Mouse (Mus musculus): Measurements from ENCODE around the gene Car15. TPM values are rescaled to one million over a fixed set of nuclear protein-coding genes. Genes with fewer than 3 reads are reported as not detected.

Gene Car15
- polyA plus RNA-seq, 1 experiment, result 0.66 TPM

GRCm38 (mm10) chr16:17857157-17857556 is 19.0 kb upstream of the Car15 start:
- H3K79me3 ChIP-seq (ENCODE audit: low read depth), result no peaks in the 10 kb centered on the region
- no peaks in the 10 kb centered on the region for H3K27me3 ChIP-seq (ENCODE audit: control insufficient read depth, insufficient read depth, insufficient read length)
- no peak overlapping the region for H3ac ChIP-seq (ENCODE audit: control insufficient read depth, insufficient read length, low read depth)
- H3K79me2 ChIP-seq (ENCODE audit: control insufficient read depth, insufficient read depth), result peaks cover 2% of the 10 kb centered on the region
- TF ChIP-seq USF1 (IDR thresholded peaks at IDR 0.05; ENCODE audit: low read depth) (no peak), MYOG (IDR thresholded peaks at IDR 0.05; ENCODE audit: control insufficient read depth, extremely low read depth, insufficient read length) (no peak), CTCF (IDR thresholded peaks at IDR 0.05; ENCODE audit: control insufficient read depth, insufficient read depth, insufficient read length) (no peak), FOSL1 (IDR thresholded peaks at IDR 0.05; ENCODE audit: insufficient read depth, low read length, poor library complexity, severe bottlenecking) (no peak), MAX (IDR thresholded peaks at IDR 0.05) (no peak), CEBPB (IDR thresholded peaks at IDR 0.05; ENCODE audit: low read depth) (no peak), MYOD1 (IDR thresholded peaks at IDR 0.05; ENCODE audit: control insufficient read depth, insufficient read length, low read depth) (no peak)
- no peak overlapping the region for H3K4me3 ChIP-seq (ENCODE audit: insufficient read depth, poor library complexity, severe bottlenecking)
- peaks cover 68% of the 10 kb centered on the region for H3K36me3 ChIP-seq (ENCODE audit: control insufficient read depth, insufficient read depth)

DNA sequence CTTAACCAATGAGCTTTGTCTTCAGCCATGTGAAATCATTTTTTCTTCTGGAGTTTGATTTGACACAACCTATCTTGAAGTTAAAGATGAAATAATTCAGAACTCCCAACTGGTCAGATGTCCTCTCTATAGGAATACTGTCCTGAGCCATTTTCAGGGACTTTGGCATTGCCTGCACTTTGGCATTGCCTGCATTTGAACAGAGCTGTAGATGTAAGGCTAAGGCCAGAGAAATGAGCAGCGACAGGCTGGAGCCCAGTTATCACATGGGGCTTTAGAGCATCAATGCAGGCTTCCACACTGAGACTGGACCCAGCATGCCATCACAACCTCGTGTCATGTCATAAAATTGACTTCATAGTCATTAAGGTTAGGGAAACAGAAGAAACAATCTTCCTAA is 15.1 kb upstream of the Car15 start:
- H3K27me3 ChIP-seq (ENCODE audit: control insufficient read depth, insufficient read depth, insufficient read length), result no peaks in the 10 kb centered on the region
- no peaks in the 10 kb centered on the region for H3K79me3 ChIP-seq (ENCODE audit: low read depth)
- H3K36me3 ChIP-seq (ENCODE audit: control insufficient read depth, insufficient read depth), result peaks cover 76% of the 10 kb centered on the region
- no peak for TF ChIP-seq FOSL1 (IDR thresholded peaks at IDR 0.05; ENCODE audit: insufficient read depth, low read length, poor library complexity, severe bottlenecking)
- TF ChIP-seq CEBPB (IDR thresholded peaks at IDR 0.05; ENCODE audit: low read depth), result no peak
- TF ChIP-seq USF1 (IDR thresholded peaks at IDR 0.05; ENCODE audit: low read depth), result no peak
- TF ChIP-seq MYOG (IDR thresholded peaks at IDR 0.05; ENCODE audit: control insufficient read depth, extremely low read depth, insufficient read length), result no peak
- no peak for TF ChIP-seq CTCF (IDR thresholded peaks at IDR 0.05; ENCODE audit: control insufficient read depth, insufficient read depth, insufficient read length)
- no peak for TF ChIP-seq MAX (IDR thresholded peaks at IDR 0.05)
- no peak for TF ChIP-seq MYOD1 (IDR thresholded peaks at IDR 0.05; ENCODE audit: control insufficient read depth, insufficient read length, low read depth)
- H3K79me2 ChIP-seq (ENCODE audit: control insufficient read depth, insufficient read depth), result no peaks in the 10 kb centered on the region
- H3ac ChIP-seq (ENCODE audit: control insufficient read depth, insufficient read length, low read depth), result no peak overlapping the region
- H3K4me3 ChIP-seq (ENCODE audit: insufficient read depth, poor library complexity, severe bottlenecking), result no peak overlapping the region

- no peak overlapping the region for H3ac ChIP-seq (ENCODE audit: control insufficient read depth, insufficient read length, low read depth)
- no peaks in the 10 kb centered on the region for H3K27me3 ChIP-seq (ENCODE audit: control insufficient read depth, insufficient read depth, insufficient read length)
- H3K36me3 ChIP-seq (ENCODE audit: control insufficient read depth, insufficient read depth), result peaks cover 74% of the 10 kb centered on the region
- no peaks in the 10 kb centered on the region for H3K79me3 ChIP-seq (ENCODE audit: low read depth)
- H3K79me2 ChIP-seq (ENCODE audit: control insufficient read depth, insufficient read depth), result no peaks in the 10 kb centered on the region
- H3K4me3 ChIP-seq (ENCODE audit: insufficient read depth, poor library complexity, severe bottlenecking), result no peak overlapping the region
- TF ChIP-seq MYOD1 (IDR thresholded peaks at IDR 0.05; ENCODE audit: control insufficient read depth, insufficient read length, low read depth) (no peak), CEBPB (IDR thresholded peaks at IDR 0.05; ENCODE audit: low read depth) (no peak), MAX (IDR thresholded peaks at IDR 0.05) (no peak), FOSL1 (IDR thresholded peaks at IDR 0.05; ENCODE audit: insufficient read depth, low read length, poor library complexity, severe bottlenecking) (no peak), MYOG (IDR thresholded peaks at IDR 0.05; ENCODE audit: control insufficient read depth, extremely low read depth, insufficient read length) (no peak), CTCF (IDR thresholded peaks at IDR 0.05; ENCODE audit: control insufficient read depth, insufficient read depth, insufficient read length) (no peak), USF1 (IDR thresholded peaks at IDR 0.05; ENCODE audit: low read depth) (no peak)
These were observed 13.7 kb upstream of the Car15 start for GRCm38 (mm10) chr16:17851860-17852259.

- Histone ChIP-seq H3K79me3 (ENCODE audit: low read depth) (no peaks in the 10 kb centered on the region), H3K79me2 (ENCODE audit: control insufficient read depth, insufficient read depth) (no peaks in the 10 kb centered on the region), H3ac (ENCODE audit: control insufficient read depth, insufficient read length, low read depth) (no peak overlapping the region), H3K36me3 (ENCODE audit: control insufficient read depth, insufficient read depth) (peaks cover 74% of the 10 kb centered on the region), H3K4me3 (ENCODE audit: insufficient read depth, poor library complexity, severe bottlenecking) (no peak overlapping the region), H3K27me3 (ENCODE audit: control insufficient read depth, insufficient read depth, insufficient read length) (no peaks in the 10 kb centered on the region)
- TF ChIP-seq CTCF (IDR thresholded peaks at IDR 0.05; ENCODE audit: control insufficient read depth, insufficient read depth, insufficient read length) (no peak), MAX (IDR thresholded peaks at IDR 0.05) (no peak), MYOD1 (IDR thresholded peaks at IDR 0.05; ENCODE audit: control insufficient read depth, insufficient read length, low read depth) (no peak), MYOG (IDR thresholded peaks at IDR 0.05; ENCODE audit: control insufficient read depth, extremely low read depth, insufficient read length) (no peak), USF1 (IDR thresholded peaks at IDR 0.05; ENCODE audit: low read depth) (no peak), FOSL1 (IDR thresholded peaks at IDR 0.05; ENCODE audit: insufficient read depth, low read length, poor library complexity, severe bottlenecking) (no peak), CEBPB (IDR thresholded peaks at IDR 0.05; ENCODE audit: low read depth) (no peak)
These were observed 13.2 kb upstream of the Car15 start for GRCm38 (mm10) chr16:17851331-17851730.

- Histone ChIP-seq H3ac (ENCODE audit: control insufficient read depth, insufficient read length, low read depth) (no peak overlapping the region), H3K36me3 (ENCODE audit: control insufficient read depth, insufficient read depth) (peaks cover 73% of the 10 kb centered on the region), H3K79me2 (ENCODE audit: control insufficient read depth, insufficient read depth) (no peaks in the 10 kb centered on the region), H3K4me3 (ENCODE audit: insufficient read depth, poor library complexity, severe bottlenecking) (no peak overlapping the region), H3K79me3 (ENCODE audit: low read depth) (no peaks in the 10 kb centered on the region), H3K27me3 (ENCODE audit: control insufficient read depth, insufficient read depth, insufficient read length) (no peaks in the 10 kb centered on the region)
- TF ChIP-seq CTCF (IDR thresholded peaks at IDR 0.05; ENCODE audit: control insufficient read depth, insufficient read depth, insufficient read length) (no peak), USF1 (IDR thresholded peaks at IDR 0.05; ENCODE audit: low read depth) (no peak), MYOG (IDR thresholded peaks at IDR 0.05; ENCODE audit: control insufficient read depth, extremely low read depth, insufficient read length) (no peak), MYOD1 (IDR thresholded peaks at IDR 0.05; ENCODE audit: control insufficient read depth, insufficient read length, low read depth) (no peak), CEBPB (IDR thresholded peaks at IDR 0.05; ENCODE audit: low read depth) (no peak), FOSL1 (IDR thresholded peaks at IDR 0.05; ENCODE audit: insufficient read depth, low read length, poor library complexity, severe bottlenecking) (no peak), MAX (IDR thresholded peaks at IDR 0.05) (no peak)
These were observed 11.3 kb upstream of the Car15 start for GRCm38 (mm10) chr16:17849486-17849885.

DNA sequence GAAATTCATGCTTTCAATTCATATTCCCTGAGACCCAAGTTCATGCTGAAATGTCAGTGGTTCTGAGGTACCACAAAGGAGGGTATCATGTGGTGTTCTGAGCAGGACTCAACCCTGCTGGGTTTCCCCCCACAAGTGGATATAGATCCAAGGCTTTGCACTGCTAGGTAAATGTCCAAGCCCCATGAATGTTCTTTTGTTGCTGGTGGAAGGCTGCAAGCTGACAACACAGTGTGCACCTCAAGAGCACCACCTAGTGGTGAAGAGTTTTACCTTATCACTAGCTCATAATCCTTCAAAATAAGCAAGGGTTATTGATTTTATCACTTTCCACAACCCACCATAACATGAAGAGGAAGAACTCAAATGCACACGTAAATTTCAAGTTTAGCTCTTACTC is 10.8 kb upstream of the Car15 start:
- no peak for TF ChIP-seq CTCF (IDR thresholded peaks at IDR 0.05; ENCODE audit: control insufficient read depth, insufficient read depth, insufficient read length)
- TF ChIP-seq MYOD1 (IDR thresholded peaks at IDR 0.05; ENCODE audit: control insufficient read depth, insufficient read length, low read depth), result no peak
- no peak for TF ChIP-seq MYOG (IDR thresholded peaks at IDR 0.05; ENCODE audit: control insufficient read depth, extremely low read depth, insufficient read length)
- TF ChIP-seq CEBPB (IDR thresholded peaks at IDR 0.05; ENCODE audit: low read depth), result no peak
- no peak for TF ChIP-seq USF1 (IDR thresholded peaks at IDR 0.05; ENCODE audit: low read depth)
- no peak for TF ChIP-seq FOSL1 (IDR thresholded peaks at IDR 0.05; ENCODE audit: insufficient read depth, low read length, poor library complexity, severe bottlenecking)
- no peak for TF ChIP-seq MAX (IDR thresholded peaks at IDR 0.05)
- no peak overlapping the region for H3ac ChIP-seq (ENCODE audit: control insufficient read depth, insufficient read length, low read depth)
- H3K4me3 ChIP-seq (ENCODE audit: insufficient read depth, poor library complexity, severe bottlenecking), result no peak overlapping the region
- no peaks in the 10 kb centered on the region for H3K27me3 ChIP-seq (ENCODE audit: control insufficient read depth, insufficient read depth, insufficient read length)
- peaks cover 71% of the 10 kb centered on the region for H3K36me3 ChIP-seq (ENCODE audit: control insufficient read depth, insufficient read depth)
- no peaks in the 10 kb centered on the region for H3K79me2 ChIP-seq (ENCODE audit: control insufficient read depth, insufficient read depth)
- no peaks in the 10 kb centered on the region for H3K79me3 ChIP-seq (ENCODE audit: low read depth)

All from C2C12 (cell line).